Mouse (Mus musculus) liver, embryonic 16.5 days (tissue): ENCODE results near the gene Mcub. TPM values are rescaled to one million over a fixed set of nuclear protein-coding genes. Genes with fewer than 3 reads are reported as not detected.
A peak's percentile ranks its signal among the peaks of the same experiment; 100 is the strongest.

ENCODE experiments used
- ATAC-seq: fragments of 200-750 bp; cut with Nextera tagmentation; 2 replicates; pipeline ENCODE4 v1.8.0; 2017; ENCODE audit warnings: low read depth, mild to moderate bottlenecking, moderate number of reproducible peaks, moderate library complexity
- H3K27ac ChIP-seq: fragments of 300-500 bp; sonication (generic); 2 replicates; pipeline ENCODE4 v1.5.1; 2014; ENCODE audit warnings: mild to moderate bottlenecking, low read length
- H3K27me3 ChIP-seq: fragments of 300-500 bp; sonication (generic); 2 replicates; pipeline ENCODE4 v1.6.1; 2014; ENCODE audit warnings: low read depth, low read length, mixed read lengths; ENCODE audit not compliant: control insufficient read depth, insufficient read depth
- H3K36me3 ChIP-seq: fragments of 300-500 bp; sonication (generic); 2 replicates; pipeline ENCODE4 v1.6.1; 2014; ENCODE audit warnings: mild to moderate bottlenecking; ENCODE audit not compliant: control insufficient read depth, insufficient read depth
- H3K4me1 ChIP-seq: fragments of 300-500 bp; sonication (generic); 2 replicates; pipeline ENCODE4 v1.6.1; 2014; ENCODE audit warnings: low read depth, low read length, mixed read lengths; ENCODE audit not compliant: control insufficient read depth
- H3K4me2 ChIP-seq: fragments of 300-500 bp; sonication (generic); 2 replicates; pipeline ENCODE4 v1.6.1; 2014; ENCODE audit warnings: low read depth, low read length, mixed read lengths
- H3K4me3 ChIP-seq: fragments of 300-500 bp; sonication (generic); 2 replicates; pipeline ENCODE4 v1.5.1; 2014; ENCODE audit warnings: low read depth, mild to moderate bottlenecking, low read length
- H3K9ac ChIP-seq: fragments of 300-500 bp; sonication (generic); 2 replicates; pipeline ENCODE4 v1.6.1; 2014; ENCODE audit warnings: low read depth, low read length
- H3K9me3 ChIP-seq: fragments of 300-500 bp; sonication (generic); replicated peaks from 2 replicates; pipeline ENCODE4 v1.6.1; 2016; ENCODE audit warnings: low read length; ENCODE audit not compliant: control insufficient read depth
- WGBS: fragments of 180-500 bp; shearing (Covaris S2); extraction: QIAGEN DNeasy Blood & Tissue Kit; methylation state at CpG from one replicate; pipeline ENCODE4 v1.1.7; 2014; ENCODE audit not compliant: insufficient replicate concordance; 5-methylcytosine and 5-hydroxymethylcytosine counted together
- polyA plus RNA-seq: library from polyadenylated mRNA; unstranded; fragments of >200 nt; fragmentation: Nextera tagmentation; extraction: Ambion mirVana; gene quantifications from 2 replicates; pipeline ENCODE4 v1.2.1, GENCODE M21; 2015

The Mcub gene
- polyA plus RNA-seq, 1 experiment from 2014 or later, result 15.4 TPM

GRCm38 (mm10) chr3:129967874-129968273 is 2.1 kb downstream of the Mcub start:
- ATAC-seq, result peak; percentile 75
- peaks cover 16% of the 10 kb centered on the region for H3K27me3 ChIP-seq

GRCm38 (mm10) chr3:129964681-129965080 is 5.3 kb downstream of the Mcub start:
- H3K9ac ChIP-seq, result no peak overlapping the region
- no peak overlapping the region for H3K4me3 ChIP-seq
- WGBS, result 74% methylated on average over 8 of the region's 8 CpGs
- no peak overlapping the region for H3K27ac ChIP-seq
- no peaks in the 10 kb centered on the region for H3K36me3 ChIP-seq
- peaks cover 3% of the 10 kb centered on the region for H3K4me1 ChIP-seq
- H3K9me3 ChIP-seq, result no peaks in the 10 kb centered on the region
- peaks cover 12% of the 10 kb centered on the region for H3K27me3 ChIP-seq
- H3K4me2 ChIP-seq, result no peak overlapping the region
- ATAC-seq, result no peak

More at GRCm38 (mm10) chr3:129967874-129968273, 2.1 kb downstream of the Mcub start:
- no peak overlapping the region for H3K9ac ChIP-seq
- H3K4me1 ChIP-seq, result peaks cover 12% of the 10 kb centered on the region
- H3K27ac ChIP-seq, result no peak overlapping the region
- H3K4me3 ChIP-seq, result no peak overlapping the region
- WGBS, result 47% methylated on average over 9 of the region's 9 CpGs
- H3K4me2 ChIP-seq, result peak overlapping the region; percentile 2; the same call in 1 of the 2 replicates
- H3K36me3 ChIP-seq, result no peaks in the 10 kb centered on the region
- H3K9me3 ChIP-seq, result no peaks in the 10 kb centered on the region

- no peak overlapping the region for H3K9ac ChIP-seq
- H3K4me3 ChIP-seq, result no peak overlapping the region
- no peaks in the 10 kb centered on the region for H3K9me3 ChIP-seq
- H3K27ac ChIP-seq, result no peak overlapping the region
- no peak overlapping the region for H3K4me2 ChIP-seq
- H3K36me3 ChIP-seq, result no peaks in the 10 kb centered on the region
- 67% methylated on average over 8 of the region's 8 CpGs for WGBS
- no peak for ATAC-seq
- no peaks in the 10 kb centered on the region; the same call in 1 of the 2 replicates for H3K4me1 ChIP-seq
- no peaks in the 10 kb centered on the region; the same call in 1 of the 2 replicates for H3K27me3 ChIP-seq
These were observed 7.5 kb downstream of the Mcub start for GRCm38 (mm10) chr3:129962533-129962932.

- Histone ChIP-seq H3K27me3 (no peaks in the 10 kb centered on the region), H3K27ac (no peak overlapping the region), H3K4me2 (no peak overlapping the region), H3K4me3 (no peak overlapping the region), H3K9ac (no peak overlapping the region), H3K36me3 (no peaks in the 10 kb centered on the region), H3K9me3 (no peaks in the 10 kb centered on the region), H3K4me1 (no peaks in the 10 kb centered on the region)
- WGBS, result 65% methylated on average over 4 of the region's 4 CpGs
- no peak for ATAC-seq
These were observed 16.7 kb downstream of the Mcub start for GRCm38 (mm10) chr3:129953296-129953695.

- 63% methylated on average over 5 of the region's 5 CpGs for WGBS
- no peak overlapping the region for H3K27ac ChIP-seq
- H3K9me3 ChIP-seq, result no peaks in the 10 kb centered on the region
- H3K27me3 ChIP-seq, result no peaks in the 10 kb centered on the region
- no peak for ATAC-seq
- H3K4me1 ChIP-seq, result no peaks in the 10 kb centered on the region; the same call in 1 of the 2 replicates
- no peak overlapping the region for H3K4me3 ChIP-seq
- no peaks in the 10 kb centered on the region for H3K36me3 ChIP-seq
- no peak overlapping the region for H3K4me2 ChIP-seq
- H3K9ac ChIP-seq, result no peak overlapping the region
These were observed 20.7 kb downstream of the Mcub start for GRCm38 (mm10) chr3:129949158-129949773.

- no peaks in the 10 kb centered on the region for H3K36me3 ChIP-seq
- no peak overlapping the region for H3K4me3 ChIP-seq
- no peak overlapping the region for H3K9ac ChIP-seq
- WGBS, result 66% methylated on average over 5 of the region's 5 CpGs
- no peak overlapping the region for H3K4me2 ChIP-seq
- H3K27ac ChIP-seq, result no peak overlapping the region
- H3K4me1 ChIP-seq, result no peaks in the 10 kb centered on the region; the same call in 1 of the 2 replicates
- no peaks in the 10 kb centered on the region for H3K9me3 ChIP-seq
- ATAC-seq, result no peak
- H3K27me3 ChIP-seq, result no peaks in the 10 kb centered on the region
These were observed 21.6 kb downstream of the Mcub start for GRCm38 (mm10) chr3:129948359-129948758.

GRCm38 (mm10) chr3:129946217-129946914 is 23.6 kb downstream of the Mcub start:
- peak; percentile 76 for ATAC-seq
- no peak overlapping the region for H3K27ac ChIP-seq
- no peaks in the 10 kb centered on the region for H3K9me3 ChIP-seq
- H3K27me3 ChIP-seq, result no peaks in the 10 kb centered on the region
- H3K4me1 ChIP-seq, result no peaks in the 10 kb centered on the region; the same call in 1 of the 2 replicates
- no peak overlapping the region for H3K4me3 ChIP-seq
- H3K4me2 ChIP-seq, result no peak overlapping the region
- H3K36me3 ChIP-seq, result no peaks in the 10 kb centered on the region
- H3K9ac ChIP-seq, result no peak overlapping the region
- 13% methylated on average over 5 of the region's 5 CpGs for WGBS

- WGBS, result 20% methylated on average over 4 of the region's 4 CpGs
- no peaks in the 10 kb centered on the region for H3K27me3 ChIP-seq
- H3K4me3 ChIP-seq, result no peak overlapping the region
- H3K9ac ChIP-seq, result no peak overlapping the region
- no peaks in the 10 kb centered on the region for H3K9me3 ChIP-seq
- no peak for ATAC-seq
- no peak overlapping the region for H3K4me2 ChIP-seq
- H3K36me3 ChIP-seq, result no peaks in the 10 kb centered on the region
- H3K27ac ChIP-seq, result no peak overlapping the region
- no peaks in the 10 kb centered on the region; the same call in 1 of the 2 replicates for H3K4me1 ChIP-seq
These were observed 26.2 kb downstream of the Mcub start for GRCm38 (mm10) chr3:129943813-129944212.

- Histone ChIP-seq H3K36me3 (no peaks in the 10 kb centered on the region), H3K4me2 (no peak overlapping the region), H3K9me3 (no peaks in the 10 kb centered on the region), H3K9ac (no peak overlapping the region), H3K27ac (no peak overlapping the region), H3K4me3 (no peak overlapping the region), H3K4me1 (no peaks in the 10 kb centered on the region), H3K27me3 (no peaks in the 10 kb centered on the region)
- ATAC-seq, result no peak
- 80% methylated on average over 1 of the region's 1 CpGs for WGBS
These were observed 28.7 kb downstream of the Mcub start for GRCm38 (mm10) chr3:129941291-129941690.
